Mouse (Mus musculus): ENCODE results near the gene Gm6121. TPM values are rescaled to one million over a fixed set of nuclear protein-coding genes. Genes with fewer than 3 reads are reported as not detected.
"Not testable (repeated sequence)": the region's sequence is repeated elsewhere in the genome, so short reads cannot be mapped to it uniquely, and the experiment has no call there.

The Gm6121 gene
- total RNA-seq (2021) = not detected
- polyA plus RNA-seq (2012; rRNA removed) = not detected in 2 replicates
- long read RNA-seq = 0 reads

GRCm38 (mm10) chrX:26935597-26935996, at the start of gene Gm6121:
Gm6121 (minus strand) TSS chrX:26935697.
- DNase-seq = not testable (repeated sequence)

Other genes starting within 250 kb of the Gm6121 start
- gene Gm14525, start 233.1 kb downstream of the Gm6121 start, total RNA-seq (2021) = not detected
- not detected in 2 replicates for gene Gm14525, start 233.1 kb downstream of the Gm6121 start, polyA plus RNA-seq (2012; rRNA removed)

Data from adrenal gland, adult 2 months (tissue).